Mouse (Mus musculus): ENCODE measurements around the gene Wnk1. TPM values are rescaled to one million over a fixed set of nuclear protein-coding genes. Genes with fewer than 3 reads are reported as not detected.

Wnk1 gene
- polyA plus RNA-seq, 1 experiment from 2014 or later = 31.3 TPM

- Histone ChIP-seq H3K4me1 (peaks cover 12% of the 10 kb centered on the region), H3K4me2 (no peak overlapping the region), H3K27ac (no peak overlapping the region), H3K4me3 (no peak overlapping the region), H3K36me3 (peaks cover 34% of the 10 kb centered on the region), H3K27me3 (replicated peaks) (no peaks in the 10 kb centered on the region), H3K9ac (no peak overlapping the region), H3K9me3 (replicated peaks) (no peaks in the 10 kb centered on the region)
- WGBS (ENCODE audit: insufficient replicate concordance) = 85% methylated on average over 1 of the region's 1 CpGs
- ATAC-seq = no peak
Measured at GRCm38 (mm10) chr6:119996480-119996879, 42.0 kb downstream of the Wnk1 start.

- Histone ChIP-seq H3K4me1 (no peaks in the 10 kb centered on the region), H3K36me3 (peaks cover 98% of the 10 kb centered on the region), H3K4me2 (no peak overlapping the region), H3K9ac (no peak overlapping the region), H3K27ac (no peak overlapping the region), H3K9me3 (replicated peaks) (no peaks in the 10 kb centered on the region), H3K27me3 (replicated peaks) (no peaks in the 10 kb centered on the region), H3K4me3 (no peak overlapping the region)
- 59% methylated on average over 4 of the region's 4 CpGs for WGBS (ENCODE audit: insufficient replicate concordance)
- ATAC-seq = no peak
Measured at GRCm38 (mm10) chr6:119924235-119925005, 114.1 kb downstream of the Wnk1 start.

GRCm38 (mm10) chr6:119922544-119922943 is 115.9 kb downstream of the Wnk1 start:
- ATAC-seq = no peak
- WGBS (ENCODE audit: insufficient replicate concordance) = 87% methylated on average over 4 of the region's 4 CpGs

GRCm38 (mm10) chr6:119922136-119922535 is 116.3 kb downstream of the Wnk1 start:
- no peak for ATAC-seq
- no peak overlapping the region for H3K4me2 ChIP-seq
- H3K4me3 ChIP-seq = no peak overlapping the region
- H3K27ac ChIP-seq = no peak overlapping the region
- WGBS (ENCODE audit: insufficient replicate concordance) = 84% methylated on average over 3 of the region's 3 CpGs
- peaks cover 95% of the 10 kb centered on the region for H3K36me3 ChIP-seq
- H3K9ac ChIP-seq = no peak overlapping the region
- H3K27me3 ChIP-seq (replicated peaks) = no peaks in the 10 kb centered on the region
- no peaks in the 10 kb centered on the region for H3K4me1 ChIP-seq
- no peaks in the 10 kb centered on the region for H3K9me3 ChIP-seq (replicated peaks)

More at GRCm38 (mm10) chr6:119922544-119922943, 115.9 kb downstream of the Wnk1 start:
- Histone ChIP-seq H3K27ac (no peak overlapping the region), H3K4me1 (no peaks in the 10 kb centered on the region), H3K36me3 (peaks cover 96% of the 10 kb centered on the region), H3K9ac (no peak overlapping the region), H3K9me3 (replicated peaks) (no peaks in the 10 kb centered on the region), H3K27me3 (replicated peaks) (no peaks in the 10 kb centered on the region), H3K4me3 (no peak overlapping the region), H3K4me2 (no peak overlapping the region)

- no peaks in the 10 kb centered on the region for H3K27me3 ChIP-seq (replicated peaks)
- 48% methylated on average over 16 of the region's 16 CpGs for WGBS (ENCODE audit: insufficient replicate concordance)
- peaks cover 92% of the 10 kb centered on the region for H3K36me3 ChIP-seq
- no peaks in the 10 kb centered on the region for H3K4me1 ChIP-seq
- H3K9ac ChIP-seq = no peak overlapping the region
- no peak for ATAC-seq
- H3K27ac ChIP-seq = no peak overlapping the region
- no peak overlapping the region for H3K4me3 ChIP-seq
- H3K4me2 ChIP-seq = no peak overlapping the region
- H3K9me3 ChIP-seq (replicated peaks) = no peaks in the 10 kb centered on the region
Measured at GRCm38 (mm10) chr6:119918561-119919181, 119.8 kb downstream of the Wnk1 start.

GRCm38 (mm10) chr6:119915710-119916109 is 122.8 kb downstream of the Wnk1 start:
- Histone ChIP-seq H3K36me3 (peaks cover 91% of the 10 kb centered on the region), H3K4me1 (no peaks in the 10 kb centered on the region), H3K9ac (no peak overlapping the region), H3K27me3 (replicated peaks) (no peaks in the 10 kb centered on the region), H3K9me3 (replicated peaks) (no peaks in the 10 kb centered on the region), H3K4me2 (no peak overlapping the region), H3K4me3 (no peak overlapping the region), H3K27ac (no peak overlapping the region)
- 82% methylated on average over 5 of the region's 5 CpGs for WGBS (ENCODE audit: insufficient replicate concordance)
- ATAC-seq = no peak

- ATAC-seq = no peak
- 46% methylated on average over 5 of the region's 5 CpGs for WGBS (ENCODE audit: insufficient replicate concordance)
Measured at GRCm38 (mm10) chr6:119912046-119912445, 126.4 kb downstream of the Wnk1 start.

GRCm38 (mm10) chr6:119905461-119905860 is 133.0 kb downstream of the Wnk1 start:
- Histone ChIP-seq H3K9me3 (replicated peaks) (no peaks in the 10 kb centered on the region), H3K27me3 (replicated peaks) (no peaks in the 10 kb centered on the region), H3K27ac (no peak overlapping the region), H3K36me3 (peaks cover 20% of the 10 kb centered on the region), H3K4me3 (no peak overlapping the region), H3K4me1 (peaks cover 15% of the 10 kb centered on the region), H3K4me2 (no peak overlapping the region), H3K9ac (no peak overlapping the region)
- no peak for ATAC-seq
- 78% methylated on average over 5 of the region's 5 CpGs for WGBS (ENCODE audit: insufficient replicate concordance)

More at GRCm38 (mm10) chr6:119912046-119912445, 126.4 kb downstream of the Wnk1 start:
- no peak overlapping the region for H3K4me2 ChIP-seq
- peaks cover 60% of the 10 kb centered on the region for H3K36me3 ChIP-seq
- no peak overlapping the region for H3K9ac ChIP-seq
- no peaks in the 10 kb centered on the region for H3K4me1 ChIP-seq
- H3K9me3 ChIP-seq (replicated peaks) = no peaks in the 10 kb centered on the region
- H3K27ac ChIP-seq = no peak overlapping the region
- no peaks in the 10 kb centered on the region for H3K27me3 ChIP-seq (replicated peaks)
- H3K4me3 ChIP-seq = no peak overlapping the region

- Histone ChIP-seq H3K27me3 (replicated peaks) (no peaks in the 10 kb centered on the region), H3K27ac (peak overlapping the region; percentile 95), H3K9me3 (replicated peaks) (no peaks in the 10 kb centered on the region), H3K4me2 (peak overlapping the region; percentile 84), H3K36me3 (peaks cover 20% of the 10 kb centered on the region), H3K4me1 (peaks cover 15% of the 10 kb centered on the region), H3K4me3 (peak overlapping the region; percentile 81), H3K9ac (peak overlapping the region; percentile 89)
- 15% methylated on average over 15 of the region's 15 CpGs for WGBS (ENCODE audit: insufficient replicate concordance)
- ATAC-seq = no peak
Measured at GRCm38 (mm10) chr6:119903081-119903789, 135.2 kb downstream of the Wnk1 start.

- 2% methylated on average over 67 of the region's 67 CpGs for WGBS (ENCODE audit: insufficient replicate concordance)
- H3K36me3 ChIP-seq = peaks cover 20% of the 10 kb centered on the region
- H3K9ac ChIP-seq = peak within 1 kb of the TSS; percentile 89
- no peaks in the 10 kb centered on the region for H3K27me3 ChIP-seq (replicated peaks)
- H3K4me2 ChIP-seq = peak within 1 kb of the TSS; percentile 84
- peak; percentile 89 for ATAC-seq
- H3K4me3 ChIP-seq = peak within 1 kb of the TSS; percentile 81
- no peaks in the 10 kb centered on the region for H3K9me3 ChIP-seq (replicated peaks)
- peaks cover 15% of the 10 kb centered on the region for H3K4me1 ChIP-seq
- H3K27ac ChIP-seq = peak within 1 kb of the TSS; percentile 95
Measured at GRCm38 (mm10) chr6:119902204-119903080, 136.0 kb downstream of the Wnk1 start, which contains the start of gene Rad52. Rad52 (plus strand) TSS chr6:119902698.

- Histone ChIP-seq H3K9ac (no peak overlapping the region), H3K36me3 (no peaks in the 10 kb centered on the region), H3K4me1 (no peaks in the 10 kb centered on the region), H3K4me3 (no peak overlapping the region), H3K4me2 (no peak overlapping the region), H3K27ac (no peak overlapping the region), H3K9me3 (replicated peaks) (no peaks in the 10 kb centered on the region), H3K27me3 (replicated peaks) (peaks cover 29% of the 10 kb centered on the region)
- WGBS (ENCODE audit: insufficient replicate concordance) = 28% methylated on average over 7 of the region's 7 CpGs
- ATAC-seq = no peak
Measured at GRCm38 (mm10) chr6:119892711-119893110, 145.8 kb downstream of the Wnk1 start.

All from liver, embryonic 12.5 days (tissue).